Mouse (Mus musculus): ENCODE measurements around the gene B230217C12Rik.

B230217C12Rik gene

DNA sequence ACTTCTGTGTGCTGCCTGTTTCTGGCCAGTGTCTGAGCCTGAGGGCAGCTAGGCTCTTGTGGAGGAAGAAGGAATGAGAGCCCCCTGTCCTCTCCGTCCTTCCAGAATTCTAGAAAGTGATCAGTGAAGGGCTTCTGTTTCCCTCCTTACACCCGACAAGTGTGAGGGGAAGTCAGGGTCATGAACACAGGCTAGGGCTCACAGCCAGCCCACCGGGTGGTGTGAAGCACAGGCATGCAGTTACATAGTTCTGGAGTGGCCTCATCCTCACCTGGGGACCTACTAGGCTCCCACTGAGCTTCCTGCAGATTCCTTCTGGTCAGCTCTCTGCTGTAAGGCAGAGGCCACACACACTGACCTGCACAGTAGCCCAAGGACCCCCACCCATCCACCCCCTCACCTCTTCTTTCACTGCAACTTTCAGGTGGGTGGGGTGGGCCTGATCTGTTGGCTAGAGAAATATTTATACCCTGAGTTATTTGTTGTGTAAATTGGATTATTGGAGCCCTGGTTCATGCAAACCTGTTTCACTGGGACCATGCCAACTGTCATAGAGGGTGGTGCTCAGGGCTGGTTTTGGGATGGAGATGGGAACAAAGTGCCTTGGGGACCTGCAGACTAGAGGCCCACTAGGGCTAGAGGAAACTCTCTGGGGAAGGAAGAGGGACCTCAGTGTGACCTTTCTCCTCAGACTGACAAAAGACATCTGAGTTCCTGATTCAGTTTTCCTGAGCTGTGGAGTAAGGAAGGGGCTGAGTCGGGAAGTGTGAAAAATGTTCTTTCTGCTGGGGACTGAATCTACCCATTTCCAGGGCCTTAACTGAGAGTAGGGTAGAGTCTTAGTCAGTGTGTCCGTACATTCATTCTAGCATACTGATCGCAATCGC lies 31.1 kb upstream of the B230217C12Rik start:
- no peak for DNase-seq (ENCODE audit: low read depth, low spot score)

GRCm38 (mm10) chr11:97810356-97810755 lies 30.2 kb upstream of the B230217C12Rik start:
- DNase-seq (ENCODE audit: low read depth, low spot score): no peak

- DNase-seq (ENCODE audit: low read depth, low spot score): no peak
These were observed 29.6 kb upstream of the B230217C12Rik start for GRCm38 (mm10) chr11:97810970-97811369.

GRCm38 (mm10) chr11:97811569-97812362 lies 28.8 kb upstream of the B230217C12Rik start:
- no peak for DNase-seq (ENCODE audit: low read depth, low spot score)

DNA sequence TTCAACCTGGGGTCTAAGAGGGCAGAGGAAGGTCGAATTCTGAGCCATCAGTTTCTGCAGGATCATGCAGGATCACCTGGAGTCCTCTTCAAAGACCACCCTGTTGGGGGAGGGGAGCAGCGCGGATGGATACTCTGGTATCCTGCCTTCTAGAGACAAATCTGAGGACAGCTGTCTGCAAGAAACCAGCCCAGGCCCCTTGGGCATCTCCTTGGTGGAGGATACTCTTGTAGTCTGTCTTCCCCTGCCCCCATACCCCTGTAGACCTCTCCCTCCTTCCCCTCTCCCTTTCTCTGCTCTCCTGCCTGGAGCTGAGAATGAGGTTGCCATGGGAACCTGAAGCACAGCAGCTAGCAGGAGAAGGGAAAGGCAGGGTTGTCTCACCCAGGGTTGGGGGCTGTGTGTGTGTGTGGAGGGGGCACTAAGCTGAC lies 28.1 kb upstream of the B230217C12Rik start:
- peak; percentile 32 for DNase-seq (ENCODE audit: low read depth, low spot score)

- no peak for DNase-seq (ENCODE audit: low read depth, low spot score)
These were observed 27.5 kb upstream of the B230217C12Rik start for GRCm38 (mm10) chr11:97813085-97813484.

- DNase-seq (ENCODE audit: low read depth, low spot score): no peak
These were observed 26.6 kb upstream of the B230217C12Rik start for GRCm38 (mm10) chr11:97813746-97814515.

DNA sequence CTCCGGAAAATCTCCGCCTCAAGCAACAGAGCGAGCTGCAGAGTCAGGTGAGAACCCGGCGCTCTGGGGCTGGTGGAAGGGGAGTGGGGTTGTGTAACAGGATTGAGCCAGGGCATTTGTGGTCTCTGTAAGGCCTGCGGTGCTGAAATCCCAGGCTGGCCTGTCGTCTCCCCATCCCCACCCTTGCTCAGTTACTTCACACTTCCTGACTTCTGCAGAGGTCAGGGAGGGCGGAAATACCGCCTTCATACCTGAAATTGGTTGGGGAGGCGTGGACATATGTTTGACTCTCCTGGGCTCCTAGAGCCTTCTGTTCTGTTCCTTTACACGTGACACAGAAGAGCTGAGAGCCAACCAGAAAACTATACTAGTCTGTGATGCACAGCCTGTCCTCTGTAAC lies 24.8 kb upstream of the B230217C12Rik start:
- no peak for DNase-seq (ENCODE audit: low read depth, low spot score)

DNA sequence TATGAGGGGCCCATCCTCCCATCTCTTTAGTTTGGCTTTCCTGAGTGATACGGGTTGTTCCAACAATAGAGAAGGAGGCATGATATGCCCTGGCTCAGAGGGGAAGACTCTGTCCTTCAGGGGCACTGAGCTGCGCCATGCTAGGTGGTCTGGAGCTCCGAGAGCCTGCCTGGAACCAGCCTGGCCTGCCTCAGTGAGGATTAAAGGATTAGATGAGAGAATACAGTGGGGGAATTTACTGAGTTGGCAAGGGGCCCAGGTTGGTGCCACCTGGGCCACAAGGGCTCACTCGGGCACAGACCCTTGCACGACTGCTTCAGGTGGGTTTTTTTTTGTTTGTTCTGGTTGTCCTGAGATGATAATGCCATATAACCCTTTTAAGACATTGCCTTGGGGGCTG lies 24.4 kb upstream of the B230217C12Rik start:
- DNase-seq (ENCODE audit: low read depth, low spot score): no peak

DNA sequence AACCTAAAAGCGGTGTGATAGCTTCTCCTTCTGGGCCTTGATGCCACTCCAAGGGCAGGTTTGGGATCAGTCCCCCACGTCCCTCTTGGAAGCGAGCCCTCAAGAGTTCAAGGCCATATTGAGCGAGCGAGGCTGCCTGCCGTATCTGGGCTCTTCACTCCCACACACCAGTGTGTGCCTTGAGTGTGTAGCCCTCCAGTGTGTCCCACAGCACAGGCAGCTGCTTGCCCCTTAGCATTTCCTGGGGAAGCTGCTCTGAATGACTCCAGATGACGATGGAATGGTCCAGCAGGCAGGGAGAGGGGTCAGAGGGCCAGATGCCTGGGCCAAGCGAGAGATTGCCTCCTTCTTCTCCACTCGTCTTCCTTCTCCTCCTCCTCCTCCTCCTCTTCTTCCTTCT lies 23.7 kb upstream of the B230217C12Rik start:
- no peak for DNase-seq (ENCODE audit: low read depth, low spot score)

DNA sequence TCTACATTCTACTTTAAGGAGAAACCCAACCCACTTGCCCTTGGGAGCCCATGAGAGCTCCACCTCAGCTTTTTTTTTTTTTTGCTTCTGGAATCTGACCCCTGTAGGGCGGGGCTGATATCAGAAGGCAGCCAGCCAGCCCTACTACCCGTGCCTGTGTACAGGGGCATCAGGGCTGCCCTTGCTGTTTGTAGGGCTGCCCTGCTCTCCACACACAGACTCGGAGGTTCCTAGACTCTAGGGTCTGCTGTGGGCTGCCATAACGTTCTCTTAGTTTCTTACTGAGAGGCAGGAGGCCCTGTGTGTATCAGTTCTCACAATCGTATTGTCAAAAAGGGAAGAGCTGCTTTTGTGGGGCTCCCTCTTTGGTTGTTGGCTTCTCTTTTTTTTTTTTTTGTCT lies 23.2 kb upstream of the B230217C12Rik start:
- no peak for DNase-seq (ENCODE audit: low read depth, low spot score)

DNA sequence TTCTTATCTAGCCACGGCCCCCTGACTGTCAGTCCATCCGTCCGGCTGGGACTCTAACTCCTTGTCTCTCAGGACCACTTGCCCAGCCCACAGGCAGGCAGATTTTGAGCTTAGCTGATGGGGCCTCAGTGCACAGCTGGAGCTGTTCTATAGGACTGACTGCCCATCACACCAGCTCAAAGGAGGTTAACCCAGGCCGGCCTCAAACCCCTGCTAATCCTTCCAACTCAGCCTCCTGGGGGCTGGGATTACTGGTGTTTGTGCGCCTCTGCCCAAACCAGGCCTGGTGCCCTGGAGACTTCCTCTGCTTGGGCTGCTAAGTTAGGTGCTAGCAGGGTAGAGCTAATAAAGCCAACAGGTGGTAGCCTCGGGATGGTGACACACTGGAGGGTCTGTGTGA lies 22.6 kb upstream of the B230217C12Rik start:
- DNase-seq (ENCODE audit: low read depth, low spot score): no peak

DNA sequence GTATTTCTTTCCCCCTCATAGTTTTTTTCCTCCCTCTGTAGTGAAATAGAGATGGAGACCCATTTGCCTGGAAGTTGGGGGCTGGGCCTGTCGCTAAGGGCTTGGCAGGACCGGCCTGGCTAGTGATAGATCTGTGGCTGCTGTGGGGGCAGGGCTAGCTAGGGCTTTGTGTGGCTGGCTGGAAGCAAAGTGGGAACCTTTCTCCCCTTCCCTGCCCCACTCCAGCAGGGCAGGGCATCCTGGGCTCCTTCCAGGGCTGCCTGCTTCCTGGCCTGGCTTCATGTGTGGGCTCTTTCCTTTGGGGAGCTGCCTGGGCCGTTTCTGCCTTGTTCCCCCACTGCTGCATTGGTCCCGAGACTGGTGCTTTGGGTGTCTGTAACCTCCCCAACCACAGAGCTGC lies 22.0 kb upstream of the B230217C12Rik start:
- DNase-seq (ENCODE audit: low read depth, low spot score): no peak

DNA sequence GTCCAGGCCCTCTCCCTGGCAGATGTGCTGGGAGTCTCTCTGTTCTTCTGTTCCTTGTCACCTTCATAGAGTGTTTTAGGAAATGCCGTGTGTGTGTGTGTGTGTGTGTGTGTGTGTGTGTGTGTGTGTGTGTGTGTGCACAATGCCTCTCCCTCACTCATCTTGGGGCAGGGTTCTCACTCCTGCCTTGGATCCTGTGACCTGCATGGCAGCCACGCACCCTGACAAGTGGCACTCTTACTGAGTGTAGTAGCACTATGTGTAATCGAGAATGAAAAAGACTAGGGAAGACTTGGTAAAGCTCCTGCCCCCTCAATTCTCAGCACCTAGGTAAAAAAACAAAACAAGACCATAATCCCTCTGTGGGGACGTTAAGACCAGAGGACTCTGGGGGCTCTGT lies 21.5 kb upstream of the B230217C12Rik start:
- DNase-seq (ENCODE audit: low read depth, low spot score): no peak

DNA sequence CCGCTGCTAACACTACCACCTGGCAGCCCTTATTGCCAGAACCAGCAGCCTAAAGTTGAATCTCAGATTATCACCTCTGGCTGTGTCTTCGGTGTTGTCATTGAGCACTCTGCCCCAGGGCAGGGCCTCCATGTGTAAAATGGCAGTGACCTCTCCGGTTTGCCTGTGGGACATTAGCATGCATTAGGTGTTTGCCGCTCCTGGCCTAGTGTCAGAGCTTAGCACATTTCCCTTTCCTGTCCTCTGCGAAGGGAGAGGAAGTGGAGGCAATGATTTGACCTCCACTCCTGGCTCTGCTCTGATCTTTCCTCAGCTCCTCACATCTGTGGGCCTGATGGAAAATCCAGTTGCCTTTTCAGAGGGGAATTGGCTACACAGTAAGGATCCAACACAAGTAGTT lies 20.7 kb upstream of the B230217C12Rik start:
- no peak for DNase-seq (ENCODE audit: low read depth, low spot score)

DNA sequence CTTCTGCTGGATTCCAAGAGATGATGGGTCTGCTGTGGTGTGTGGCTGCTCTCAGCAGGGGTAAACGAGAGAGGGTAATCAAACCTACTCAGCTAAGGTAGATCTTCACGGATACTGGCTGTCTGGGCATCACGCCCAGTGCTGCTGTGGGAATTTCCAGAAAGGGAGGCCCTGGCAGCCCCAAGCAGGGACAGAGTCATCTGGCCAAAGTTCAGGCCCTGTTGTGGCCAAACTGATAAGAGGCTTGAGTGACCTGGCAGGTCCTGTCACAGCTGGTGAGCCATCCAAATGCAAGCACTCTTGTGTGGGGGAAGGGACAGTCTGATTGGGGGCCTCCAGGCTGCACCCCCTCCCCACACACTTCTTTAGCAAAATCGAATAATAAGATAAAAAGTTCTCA lies 19.7 kb upstream of the B230217C12Rik start:
- no peak for DNase-seq (ENCODE audit: low read depth, low spot score)

DNA sequence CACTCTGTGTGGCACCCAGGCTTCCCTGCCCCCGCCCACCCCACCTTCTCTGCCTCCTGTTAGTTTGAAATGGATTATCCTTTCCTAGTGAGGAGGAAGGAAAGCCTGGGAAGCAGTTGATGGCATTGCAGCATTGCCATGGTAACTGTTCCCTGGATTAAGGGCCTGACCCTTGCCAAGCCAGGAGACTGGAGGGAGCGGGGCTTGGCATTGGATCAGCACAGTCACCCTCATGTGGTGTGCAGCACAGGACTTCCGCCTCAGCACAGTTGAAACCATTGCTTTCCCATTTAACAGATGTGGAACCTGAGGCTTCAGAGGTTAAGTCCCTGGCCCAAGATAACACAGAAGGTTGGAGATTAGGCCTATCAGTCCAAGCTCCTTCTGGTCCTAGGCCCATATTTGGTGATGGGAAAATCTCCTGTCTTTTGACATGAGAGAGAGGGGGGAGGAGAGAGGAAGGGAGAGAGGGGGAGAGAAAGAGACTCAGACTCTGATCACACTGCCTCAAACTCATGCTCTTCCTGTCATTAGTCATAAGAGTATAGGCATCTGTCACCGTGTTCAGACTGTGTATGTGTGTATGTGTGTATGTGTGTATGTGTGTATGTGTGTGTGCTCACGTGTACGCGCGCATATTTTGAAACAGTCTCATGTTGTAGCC lies 19.0 kb upstream of the B230217C12Rik start:
- DNase-seq (ENCODE audit: low read depth, low spot score): no peak

- DNase-seq (ENCODE audit: low read depth, low spot score): no peak
These were observed 17.6 kb upstream of the B230217C12Rik start for GRCm38 (mm10) chr11:97822840-97823603.

DNA sequence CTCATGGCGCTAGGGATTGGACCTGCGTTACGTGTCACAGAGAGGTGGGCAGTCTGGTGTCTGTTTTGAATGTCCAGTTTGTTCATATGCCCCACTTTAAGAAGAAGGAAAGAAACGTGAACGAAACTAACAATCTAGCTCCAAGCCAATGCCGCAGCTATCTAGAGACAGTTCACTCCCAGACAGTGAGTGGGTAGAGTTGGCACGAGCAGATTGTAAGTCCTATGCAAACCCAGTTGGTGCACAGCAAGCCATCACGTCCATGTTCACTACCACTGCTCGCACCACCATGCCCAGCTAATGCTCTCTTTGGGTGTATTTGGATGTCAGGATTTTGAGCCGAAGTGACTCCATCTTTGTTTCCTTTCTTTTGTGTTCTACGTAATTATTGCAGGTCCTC lies 16.4 kb upstream of the B230217C12Rik start:
- DNase-seq (ENCODE audit: low read depth, low spot score): no peak

DNA sequence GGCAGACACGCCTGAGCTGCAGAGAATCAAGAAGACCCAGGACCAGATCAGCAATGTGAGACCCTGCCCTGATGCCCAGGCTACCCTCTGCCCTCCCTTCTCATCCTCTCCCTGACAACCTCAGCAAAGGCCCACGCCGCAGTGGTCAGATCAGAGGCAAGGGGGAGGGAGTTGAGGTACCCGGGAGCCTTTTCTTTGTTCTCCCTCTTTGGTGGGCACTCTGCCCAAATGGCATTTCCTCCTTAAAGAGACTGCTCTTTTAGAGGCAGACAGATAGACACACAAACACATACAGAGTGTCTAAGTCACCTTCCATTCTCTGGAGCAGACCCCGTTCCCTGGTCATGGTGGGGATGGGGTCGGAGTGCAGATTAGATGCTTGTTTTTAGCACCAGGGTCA lies 15.7 kb upstream of the B230217C12Rik start:
- no peak for DNase-seq (ENCODE audit: low read depth, low spot score)

DNA sequence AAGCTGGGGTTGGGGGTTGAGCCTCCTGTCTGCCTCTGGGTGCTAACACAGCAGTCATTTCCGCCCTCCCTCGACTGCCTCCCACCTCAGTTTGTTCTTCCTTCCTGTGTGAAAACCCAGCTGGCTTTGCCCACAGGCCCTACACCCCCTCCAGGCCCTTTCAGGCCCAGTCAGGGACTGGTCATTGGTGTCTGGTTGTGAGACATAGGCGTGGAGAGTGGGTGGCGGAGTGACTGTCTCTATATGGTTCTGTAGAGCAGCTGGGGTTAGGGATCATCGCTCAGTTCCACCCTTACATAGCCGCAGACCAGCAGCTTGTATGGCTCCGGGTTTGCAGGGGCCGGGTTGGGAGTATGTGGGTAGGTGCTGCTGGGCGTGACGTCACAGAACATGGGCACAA lies 15.3 kb upstream of the B230217C12Rik start:
- DNase-seq (ENCODE audit: low read depth, low spot score): no peak

Data from retina, postnatal 7 days (tissue).